Mouse (Mus musculus): ENCODE measurements around the gene Klk4. TPM values are rescaled to one million over a fixed set of nuclear protein-coding genes. Genes with fewer than 3 reads are reported as not detected.

The Klk4 gene
- polyA plus RNA-seq (2012; ENCODE audit: low replicate concordance) = 0.47 and 0.77 TPM in 2 replicates

GRCm38 (mm10) chr7:43880912-43881311 is at the start of gene Klk4:
Gene Klk4, plus strand, starts transcription at chr7:43881160.

GRCm38 (mm10) chr7:43841701-43842100 is 39.3 kb upstream of the Klk4 start, which contains the start of gene Klk5:
Gene Klk5, plus strand, starts transcription at chr7:43841971.

GRCm38 (mm10) chr7:43933440-43933839 is 52.5 kb downstream of the Klk4 start, which contains the start of gene Klk15:
Gene Klk15, plus strand, starts transcription at chr7:43933740.

Other genes starting within 250 kb of the Klk4 start
- gene Ceacam18, start 246.5 kb upstream of the Klk4 start, polyA plus RNA-seq (2012; ENCODE audit: low replicate concordance) = not detected in 2 replicates
- gene Siglece, start 221.0 kb upstream of the Klk4 start, polyA plus RNA-seq (2012; ENCODE audit: low replicate concordance) = 8.8 and 9.1 TPM in 2 replicates
- 10.6 and 22.0 TPM in 2 replicates for gene Ctu1, start 209.1 kb upstream of the Klk4 start, polyA plus RNA-seq (2012; ENCODE audit: low replicate concordance)
- gene Klk14, start 190.7 kb upstream of the Klk4 start, polyA plus RNA-seq (2012; ENCODE audit: low replicate concordance) = 0.09 TPM in 1 of 2 replicates, not detected in the other
- not detected in 2 replicates for gene Klk13, start 168.6 kb upstream of the Klk4 start, polyA plus RNA-seq (2012; ENCODE audit: low replicate concordance)
- not detected in 2 replicates for gene Klk12, start 112.3 kb upstream of the Klk4 start, polyA plus RNA-seq (2012; ENCODE audit: low replicate concordance)
- gene Klk11, start 106.6 kb upstream of the Klk4 start, polyA plus RNA-seq (2012; ENCODE audit: low replicate concordance) = not detected in 2 replicates
- not detected in 2 replicates for gene Klk10, start 100.1 kb upstream of the Klk4 start, polyA plus RNA-seq (2012; ENCODE audit: low replicate concordance)
- not detected in 2 replicates for gene Klk9, start 89.3 kb upstream of the Klk4 start, polyA plus RNA-seq (2012; ENCODE audit: low replicate concordance)
- 37.9 and 39.2 TPM in 2 replicates for gene Klk8, start 83.6 kb upstream of the Klk4 start, polyA plus RNA-seq (2012; ENCODE audit: low replicate concordance)
- 0.08 TPM in 1 of 2 replicates, not detected in the other for gene Klk7, start 69.9 kb upstream of the Klk4 start, polyA plus RNA-seq (2012; ENCODE audit: low replicate concordance)
- not detected in 2 replicates for gene Klk6, start 56.7 kb upstream of the Klk4 start, polyA plus RNA-seq (2012; ENCODE audit: low replicate concordance)
- not detected in 2 replicates for gene Klk5, start 39.2 kb upstream of the Klk4 start, polyA plus RNA-seq (2012; ENCODE audit: low replicate concordance)
- 0.63 TPM in 1 of 2 replicates, not detected in the other for gene Klk15, start 52.6 kb downstream of the Klk4 start, polyA plus RNA-seq (2012; ENCODE audit: low replicate concordance)
- gene Klk1b8, start 69.5 kb downstream of the Klk4 start, polyA plus RNA-seq (2012; ENCODE audit: low replicate concordance) = not detected in 2 replicates
- not detected in 2 replicates for gene Klk1b1, start 85.6 kb downstream of the Klk4 start, polyA plus RNA-seq (2012; ENCODE audit: low replicate concordance)
- not detected in 2 replicates for gene Klk1b9, start 94.9 kb downstream of the Klk4 start, polyA plus RNA-seq (2012; ENCODE audit: low replicate concordance)
- gene Klk1b11, start 114.7 kb downstream of the Klk4 start, polyA plus RNA-seq (2012; ENCODE audit: low replicate concordance) = not detected in 2 replicates
- not detected in 2 replicates for gene Klk1b26, start 131.0 kb downstream of the Klk4 start, polyA plus RNA-seq (2012; ENCODE audit: low replicate concordance)
- 3.6 and 5.5 TPM in 2 replicates for gene Klk1b27, start 171.1 kb downstream of the Klk4 start, polyA plus RNA-seq (2012; ENCODE audit: low replicate concordance)
- gene Klk1b21, start 221.2 kb downstream of the Klk4 start, polyA plus RNA-seq (2012; ENCODE audit: low replicate concordance) = not detected in 2 replicates
- gene Klk1b22, start 231.5 kb downstream of the Klk4 start, polyA plus RNA-seq (2012; ENCODE audit: low replicate concordance) = not detected in 2 replicates